9 mouse cellular contexts compared by ENCODE assay signal in the genomic region with DNA sequence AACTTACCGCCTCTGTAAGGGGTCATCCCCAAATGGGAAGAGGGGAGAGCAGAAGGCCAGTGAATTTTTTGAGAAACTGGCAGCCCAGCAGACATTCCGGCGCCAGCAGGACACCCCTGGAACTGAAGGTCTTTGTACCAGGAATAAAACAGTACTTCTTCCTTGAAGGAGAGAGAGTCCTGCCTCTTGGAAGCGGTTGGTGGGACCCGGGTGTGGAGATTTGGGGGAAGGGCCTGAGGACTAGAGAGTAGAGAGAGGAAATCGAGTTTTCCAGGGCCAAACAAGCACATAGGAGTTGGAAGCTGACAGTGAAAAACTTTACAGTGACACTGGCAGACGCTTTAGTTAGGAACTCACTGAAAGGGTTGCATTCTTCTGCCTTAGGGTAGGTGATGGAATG.
DNase-seq lines count a peak whose midpoint lies in the region; ATAC-seq and TF ChIP-seq lines count a peak whose summit lies in the region.
"Had no signal": no experiment of that assay in that cellular context is flagged by ENCODE, and none has a peak within 500 bp of the region (broad histone marks: within the 10 kb centered on the region; RNA-seq: fewer than 3 reads in every experiment).

No protein-coding gene starts in this region.

- H3K9me3 ChIP-seq in kidney, embryonic 15.5 days (replicated peaks) = no peaks in the 10 kb centered on the region
- H3K9me3 ChIP-seq in heart, postnatal 0 days (replicated peaks; ENCODE audit: control insufficient read depth, low read length) = no peaks in the 10 kb centered on the region
- H3K9me3 ChIP-seq in midbrain, embryonic 12.5 days = no peaks in the 10 kb centered on the region

- no peak for TF ChIP-seq CTCF in heart, postnatal 0 days (IDR thresholded peaks at IDR 0.05; ENCODE audit: low read depth)

- peak overlapping the region; percentile 79 for H3K4me2 ChIP-seq in kidney, embryonic 15.5 days
- peak overlapping the region; percentile 73 for H3K4me2 ChIP-seq in heart, postnatal 0 days (ENCODE audit: low read depth, low read length)
- H3K4me2 ChIP-seq in midbrain, embryonic 12.5 days (replicated peaks) = peak overlapping the region; percentile 68

- no peak overlapping the region for H3K9ac ChIP-seq in kidney, embryonic 15.5 days
- H3K9ac ChIP-seq in heart, postnatal 0 days (replicated peaks; ENCODE audit: low read depth, low read length) = peak overlapping the region; percentile 47
- no peak overlapping the region for H3K9ac ChIP-seq in midbrain, embryonic 12.5 days (replicated peaks)

- DNase-seq in kidney, adult 9 months = no peak
- DNase-seq in embryo, embryonic 11 days = peak; percentile 39
- DNase-seq in heart, postnatal 0 days (ENCODE audit: low spot score) = no peak
- DNase-seq in Muller cell, postnatal 12 days (ENCODE audit: inconsistent ontology term) = no peak
- DNase-seq in adrenal gland, adult 2 months = no peak
- no peak for DNase-seq in adrenal gland, postnatal 10 days
- DNase-seq: kidney, adult 18-20 months had no signal

- no peak for TF ChIP-seq EP300 in heart, postnatal 0 days (IDR thresholded peaks at IDR 0.05; ENCODE audit: low read depth)

- H3K4me3 ChIP-seq in kidney, embryonic 15.5 days (replicated peaks) = 0 out of 2 replicates have a peak overlapping the region, but pooled peaks have one; percentile 46
- peak overlapping the region; percentile 47; the same call in 1 of the 2 replicates for H3K4me3 ChIP-seq in heart, postnatal 0 days (ENCODE audit: low read depth, low read length)
- peak overlapping the region; percentile 38; the same call in 1 of the 2 replicates for H3K4me3 ChIP-seq in midbrain, embryonic 12.5 days

- H3K27me3 ChIP-seq in kidney, embryonic 15.5 days = 0 out of 2 replicates have a peak, but pooled peaks cover 8% of the 10 kb centered on the region
- H3K27me3 ChIP-seq in heart, postnatal 0 days (ENCODE audit: control insufficient read depth, insufficient read depth, low read length) = 0 out of 2 replicates have a peak, but pooled peaks cover 10% of the 10 kb centered on the region
- H3K27me3 ChIP-seq in midbrain, embryonic 12.5 days = peaks cover 34% of the 10 kb centered on the region; the same call in 1 of the 2 replicates

- ATAC-seq in kidney, embryonic 15.5 days (replicated peaks; ENCODE audit: low FRiP score) = no peak
- no peak for ATAC-seq in heart, postnatal 0 days (ENCODE audit: insufficient read depth, low read depth)
- ATAC-seq in midbrain, embryonic 12.5 days (ENCODE audit: low FRiP score, low read depth) = no peak

- WGBS in kidney, embryonic 15.5 days = 20% methylated on average over 7 of the region's 7 CpGs
- WGBS in heart, postnatal 0 days = 43% methylated on average over 7 of the region's 7 CpGs
- 4% methylated on average over 7 of the region's 7 CpGs for WGBS in midbrain, embryonic 12.5 days

- no peaks in the 10 kb centered on the region for H3K36me3 ChIP-seq in kidney, embryonic 15.5 days
- H3K36me3 ChIP-seq in heart, postnatal 0 days (replicated peaks; ENCODE audit: control insufficient read depth, insufficient read depth, low read length) = no peaks in the 10 kb centered on the region
- no peaks in the 10 kb centered on the region for H3K36me3 ChIP-seq in midbrain, embryonic 12.5 days

- H3K27ac ChIP-seq in kidney, embryonic 15.5 days = no peak overlapping the region
- H3K27ac ChIP-seq in heart, postnatal 0 days (ENCODE audit: low read depth) = no peak overlapping the region
- H3K27ac ChIP-seq in midbrain, embryonic 12.5 days (replicated peaks) = peak overlapping the region; percentile 63

- peaks cover 38% of the 10 kb centered on the region for H3K4me1 ChIP-seq in kidney, embryonic 15.5 days
- H3K4me1 ChIP-seq in heart, postnatal 0 days (ENCODE audit: control insufficient read depth, insufficient read depth) = peaks cover 14% of the 10 kb centered on the region
- peaks cover 51% of the 10 kb centered on the region for H3K4me1 ChIP-seq in midbrain, embryonic 12.5 days
